Mouse (Mus musculus) kidney, adult 2 months (tissue): Measurements from ENCODE around the gene Trak2.

ENCODE experiments used
- CTCF ChIP-seq: fragments of 200-500 bp; conservative IDR thresholded peaks from 2 replicates; pipeline ENCODE4 v1.5.1; 2011; ENCODE audit warnings: low read depth, mild to moderate bottlenecking, control low read depth, low read length, moderate library complexity, mixed read lengths; ENCODE audit not compliant: insufficient read depth, insufficient read length
- POLR2A ChIP-seq: fragments of 200-500 bp; IDR thresholded peaks from one replicate; pipeline ENCODE4 v1.6.1; 2011; ENCODE audit warnings: low read depth, low read length, control low read depth

DNA sequence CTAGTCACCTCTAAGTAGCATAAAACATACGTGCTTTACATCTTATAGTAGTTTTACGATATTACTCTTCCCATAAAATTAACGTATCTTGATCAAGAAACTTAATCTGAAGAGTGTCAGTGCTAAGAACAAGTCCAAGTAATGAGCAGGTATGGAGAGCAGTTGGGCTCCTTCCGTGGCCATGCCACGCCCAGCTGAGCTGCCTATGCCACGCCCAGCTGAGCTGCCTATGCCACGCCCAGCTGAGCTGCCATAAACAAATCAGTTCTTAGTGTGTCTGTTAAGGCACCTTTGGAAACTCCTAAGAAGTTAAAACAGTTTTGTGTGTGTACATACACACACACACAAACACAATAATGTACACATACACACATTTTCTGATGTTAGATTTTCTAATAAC lies 19.9 kb upstream of the Trak2 start:
- TF ChIP-seq POLR2A = no peak
- no peak for TF ChIP-seq CTCF
